Mouse (Mus musculus): Measurements from ENCODE around the gene Rbm19.

- TF ChIP-seq TBP (IDR thresholded peaks at IDR 0.05; ENCODE audit: low read depth, low read length) (no peak), MAX (IDR thresholded peaks at IDR 0.05; ENCODE audit: low read length) (no peak), CTCF (IDR thresholded peaks at IDR 0.05 in 2 of 3, conservative IDR thresholded peaks at IDR 0.05 in 1 of 3; ENCODE audit: control insufficient read depth in 1 of 3, insufficient read depth in 1 of 3, low read depth in 2 of 3, low read length in 3 of 3, poor library complexity in 1 of 3, severe bottlenecking in 1 of 3) (no peak), NELFE (IDR thresholded peaks at IDR 0.05; ENCODE audit: low read depth, low read length) (no peak), TAL1 (IDR thresholded peaks at IDR 0.05; ENCODE audit: low read length) (no peak)
These were observed 60.7 kb downstream of the Rbm19 start for GRCm38 (mm10) chr5:120177066-120177340.
